Mouse (Mus musculus) T-helper 1 cell (primary cell): ENCODE data around the gene Ippk.

Experiments
- in situ Hi-C: fragments of 300-600 bp; cut with MboI, MseI; formaldehyde crosslinking; loops from one replicate; pipeline ENCODE4 v1.15.1; 2025; ENCODE audit warnings: high pct_unique_total_duplicates

Gene Ippk

DNA sequence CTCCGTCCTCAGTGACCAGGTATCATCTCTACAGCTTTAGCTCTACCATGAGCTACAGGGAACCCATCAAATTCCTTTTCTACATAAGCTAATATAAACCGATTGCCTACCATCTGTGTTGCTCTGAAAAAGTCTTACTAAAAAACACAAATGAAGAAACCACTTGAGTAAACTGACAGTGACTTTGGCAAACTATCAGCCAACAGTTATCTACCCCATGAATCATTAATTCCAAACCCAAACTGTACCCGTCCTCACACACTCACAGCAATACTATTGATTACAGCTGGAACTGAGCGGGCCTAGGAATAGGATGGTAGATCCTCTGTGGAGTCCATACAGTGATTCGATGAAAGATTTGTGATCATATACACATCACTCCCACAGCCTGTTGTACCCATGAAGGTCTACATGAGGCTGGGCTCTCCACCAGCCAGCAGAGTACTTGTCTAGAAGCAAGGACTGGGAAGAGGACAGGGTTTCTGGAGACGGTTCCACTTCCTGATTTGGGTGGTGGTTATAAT is 57.9 kb downstream of the Ippk start:
- in situ Hi-C loops, result no loop called here

DNA sequence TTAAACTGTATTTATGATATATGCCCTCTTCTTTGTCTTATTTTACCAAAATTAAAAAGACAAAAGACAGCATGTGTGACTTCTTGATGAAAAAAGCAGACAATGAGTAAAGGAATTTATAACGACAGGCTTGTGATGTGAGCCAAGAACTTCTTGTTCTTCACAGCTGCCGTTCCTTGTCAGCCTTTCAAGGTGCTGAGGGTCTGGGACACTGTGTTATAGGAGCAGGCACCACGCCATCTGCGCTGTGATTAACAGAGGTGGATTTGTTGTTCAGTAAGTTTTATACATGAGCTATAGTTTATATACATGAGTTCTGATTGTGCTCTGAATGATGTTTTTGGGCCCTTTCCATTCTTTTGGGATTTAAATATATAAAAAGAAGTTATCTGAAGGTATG is 58.4 kb downstream of the Ippk start:
- in situ Hi-C loops, result no loop called here

DNA sequence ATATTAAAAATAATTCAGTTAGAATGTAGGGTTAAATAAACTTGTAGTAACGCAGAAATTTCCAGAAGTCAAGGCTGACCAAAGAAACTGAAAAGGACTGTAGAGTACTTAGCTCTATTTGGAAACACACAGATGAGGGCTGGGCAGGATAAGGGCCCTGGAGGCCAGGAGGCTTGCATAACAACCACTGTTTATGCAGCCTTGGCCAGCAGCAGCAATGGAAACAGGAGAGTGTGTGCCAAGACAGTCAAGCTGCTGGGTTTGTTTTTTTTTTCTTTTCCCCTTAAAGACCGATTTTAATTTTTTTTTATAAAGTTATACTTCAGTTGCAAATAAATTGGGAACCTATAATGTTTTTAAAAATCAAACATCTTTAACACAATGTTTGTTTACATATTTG is 59.0 kb downstream of the Ippk start:
- in situ Hi-C loops, result no loop called here

- in situ Hi-C loops, result no loop called here
These were observed 59.5 kb downstream of the Ippk start for GRCm38 (mm10) chr13:49480551-49480950.

DNA sequence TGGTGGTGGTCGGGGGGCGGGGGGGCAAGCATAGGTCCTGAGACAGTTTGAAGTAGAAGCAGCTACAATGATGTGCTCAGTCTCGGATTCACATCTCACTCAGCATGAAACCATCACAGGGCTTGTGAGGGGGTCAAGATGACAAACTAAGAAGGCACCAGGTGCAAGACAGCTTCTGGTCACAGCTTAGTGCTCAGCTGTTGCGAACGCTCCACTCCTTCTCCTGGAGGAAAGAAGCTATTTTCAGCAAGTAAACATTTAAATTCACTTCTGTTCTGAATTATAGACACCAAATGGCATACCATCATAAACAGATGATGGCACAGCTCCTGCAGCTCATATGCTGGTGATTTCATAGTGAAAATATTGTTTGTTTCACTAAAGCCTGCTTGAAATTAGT is 64.3 kb downstream of the Ippk start:
- in situ Hi-C loops, result no loop called here

DNA sequence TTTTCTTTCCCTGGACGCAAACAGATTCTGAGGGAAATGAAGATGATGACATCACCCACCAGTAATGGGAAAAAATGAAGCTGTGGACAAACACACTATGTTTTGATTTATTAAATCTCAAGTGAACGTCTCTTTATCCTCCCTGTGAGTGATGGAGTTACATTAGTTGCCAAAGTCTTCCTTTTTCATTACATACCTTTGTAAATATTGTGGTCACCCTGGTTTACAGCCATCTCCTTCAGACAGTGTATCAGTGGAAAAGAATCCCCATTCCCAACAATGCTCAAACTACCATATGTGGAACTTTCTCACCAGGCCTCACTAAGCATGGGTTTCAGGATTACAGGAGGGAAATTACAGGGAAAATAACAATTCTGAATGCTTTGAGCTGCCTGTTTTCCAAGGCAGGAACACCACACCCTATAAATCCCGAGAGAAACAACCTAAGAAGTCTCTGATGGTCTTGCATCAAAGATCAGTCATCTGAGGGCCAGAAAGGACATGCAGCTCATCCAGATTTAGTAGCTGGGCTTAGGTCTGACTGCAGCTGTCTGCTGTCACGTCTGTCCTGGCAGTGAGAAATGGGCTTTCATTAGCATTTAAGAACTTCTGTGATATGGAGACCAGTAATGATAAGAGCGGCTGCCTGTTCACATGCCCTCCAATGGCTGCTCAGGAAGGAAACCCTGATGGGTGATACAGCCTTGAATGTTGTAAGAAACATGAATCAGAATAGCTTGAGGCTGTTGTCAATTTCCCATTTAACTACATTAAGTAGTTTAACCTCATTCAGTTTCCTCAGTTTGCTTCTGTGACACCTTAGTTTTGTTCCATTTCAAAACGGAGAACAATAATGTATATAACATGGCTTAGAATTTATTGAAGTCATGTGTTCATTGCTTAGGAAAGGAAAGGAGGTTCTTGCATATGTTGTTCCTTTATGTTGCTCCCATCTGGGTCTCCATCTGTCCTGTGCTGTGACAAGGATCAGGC is 71.6 kb downstream of the Ippk start, which contains the start of gene Tes3-ps:
Gene Tes3-ps, plus strand, starts transcription at position 943 of the 993 bp plus-strand sequence.
- in situ Hi-C loops, result no loop called here

GRCm38 (mm10) chr13:49504510-49504909 is 83.5 kb downstream of the Ippk start, which contains the start of gene Ecm2:
Gene Ecm2, plus strand, starts transcription at chr13:49504810.
- in situ Hi-C loops, result no loop called here

DNA sequence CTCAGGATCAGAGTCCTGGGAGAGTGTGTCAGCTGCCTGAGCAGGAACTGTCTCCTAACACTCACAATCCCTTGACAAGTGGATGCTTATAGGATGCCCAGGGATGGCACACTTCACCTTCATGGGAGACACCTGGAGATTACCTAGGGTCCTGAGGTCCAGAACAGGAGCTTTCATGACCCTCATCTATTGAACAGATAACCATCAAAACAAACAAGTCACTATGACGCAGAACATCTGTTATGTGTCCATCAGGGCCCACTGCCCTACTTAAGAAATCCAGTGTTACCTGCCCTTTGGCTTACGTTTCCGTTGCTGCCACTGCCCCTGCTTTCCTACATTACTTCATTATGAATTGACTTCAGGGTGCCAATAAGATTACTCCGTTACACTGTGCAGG is 84.7 kb downstream of the Ippk start:
- in situ Hi-C loops, result no loop called here

GRCm38 (mm10) chr13:49507176-49507575 is 86.1 kb downstream of the Ippk start:
- in situ Hi-C loops, result no loop called here
